Mouse (Mus musculus): Measurements from ENCODE around the gene 1700012B07Rik. TPM values are rescaled to one million over a fixed set of nuclear protein-coding genes. Genes with fewer than 3 reads are reported as not detected.

Gene 1700012B07Rik
- polyA plus RNA-seq, 1 experiment from 2014 or later: not detected

- WGBS: 87% methylated on average over 13 of the region's 13 CpGs
- H3K9ac ChIP-seq: no peak overlapping the region
- no peak overlapping the region for H3K27ac ChIP-seq
- H3K4me1 ChIP-seq (replicated peaks): no peaks in the 10 kb centered on the region
- no peaks in the 10 kb centered on the region for H3K36me3 ChIP-seq
- H3K9me3 ChIP-seq (replicated peaks): no peaks in the 10 kb centered on the region
- no peak overlapping the region for H3K4me2 ChIP-seq
- ATAC-seq (replicated peaks; ENCODE audit: insufficient number of reproducible peaks, insufficient read depth, low FRiP score, low read depth): no peak
- no peak overlapping the region for H3K4me3 ChIP-seq
- H3K27me3 ChIP-seq: no peaks in the 10 kb centered on the region
These were observed 35.3 kb downstream of the 1700012B07Rik start for GRCm38 (mm10) chr11:109792401-109792997.

GRCm38 (mm10) chr11:109791965-109792364 lies 35.9 kb downstream of the 1700012B07Rik start:
- H3K4me2 ChIP-seq: no peak overlapping the region
- 92% methylated on average over 2 of the region's 2 CpGs for WGBS
- no peaks in the 10 kb centered on the region for H3K27me3 ChIP-seq
- no peaks in the 10 kb centered on the region for H3K36me3 ChIP-seq
- no peak for ATAC-seq (replicated peaks; ENCODE audit: insufficient number of reproducible peaks, insufficient read depth, low FRiP score, low read depth)
- H3K4me3 ChIP-seq: no peak overlapping the region
- H3K27ac ChIP-seq: no peak overlapping the region
- H3K9me3 ChIP-seq (replicated peaks): no peaks in the 10 kb centered on the region
- H3K4me1 ChIP-seq (replicated peaks): no peaks in the 10 kb centered on the region
- H3K9ac ChIP-seq: no peak overlapping the region

- Histone ChIP-seq H3K9ac (no peak overlapping the region), H3K9me3 (replicated peaks) (no peaks in the 10 kb centered on the region), H3K36me3 (no peaks in the 10 kb centered on the region), H3K4me2 (no peak overlapping the region), H3K27me3 (no peaks in the 10 kb centered on the region), H3K27ac (no peak overlapping the region), H3K4me3 (no peak overlapping the region), H3K4me1 (replicated peaks) (no peaks in the 10 kb centered on the region)
- 82% methylated on average over 8 of the region's 8 CpGs for WGBS
- ATAC-seq (replicated peaks; ENCODE audit: insufficient number of reproducible peaks, insufficient read depth, low FRiP score, low read depth): no peak
These were observed 37.6 kb downstream of the 1700012B07Rik start for GRCm38 (mm10) chr11:109790221-109790620.

GRCm38 (mm10) chr11:109785392-109785791 lies 42.5 kb downstream of the 1700012B07Rik start:
- no peaks in the 10 kb centered on the region for H3K9me3 ChIP-seq (replicated peaks)
- H3K9ac ChIP-seq: no peak overlapping the region
- no peaks in the 10 kb centered on the region for H3K27me3 ChIP-seq
- no peak overlapping the region for H3K27ac ChIP-seq
- H3K4me1 ChIP-seq (replicated peaks): no peaks in the 10 kb centered on the region
- ATAC-seq (replicated peaks; ENCODE audit: insufficient number of reproducible peaks, insufficient read depth, low FRiP score, low read depth): no peak
- WGBS: 79% methylated on average over 5 of the region's 5 CpGs
- no peak overlapping the region for H3K4me3 ChIP-seq
- no peak overlapping the region for H3K4me2 ChIP-seq
- H3K36me3 ChIP-seq: no peaks in the 10 kb centered on the region

- Histone ChIP-seq H3K4me2 (no peak overlapping the region), H3K4me1 (replicated peaks) (no peaks in the 10 kb centered on the region), H3K9ac (no peak overlapping the region), H3K36me3 (no peaks in the 10 kb centered on the region), H3K4me3 (no peak overlapping the region), H3K27me3 (no peaks in the 10 kb centered on the region), H3K27ac (no peak overlapping the region), H3K9me3 (replicated peaks) (no peaks in the 10 kb centered on the region; the same call in 1 of the 2 replicates)
- 74% methylated on average over 1 of the region's 1 CpGs for WGBS
- ATAC-seq (replicated peaks; ENCODE audit: insufficient number of reproducible peaks, insufficient read depth, low FRiP score, low read depth): no peak
These were observed 56.5 kb downstream of the 1700012B07Rik start for GRCm38 (mm10) chr11:109771381-109771780.

- no peaks in the 10 kb centered on the region for H3K27me3 ChIP-seq
- WGBS: 78% methylated on average over 14 of the region's 14 CpGs
- ATAC-seq (replicated peaks; ENCODE audit: insufficient number of reproducible peaks, insufficient read depth, low FRiP score, low read depth): no peak
- H3K4me1 ChIP-seq (replicated peaks): no peaks in the 10 kb centered on the region
- H3K9me3 ChIP-seq (replicated peaks): no peaks in the 10 kb centered on the region; the same call in 1 of the 2 replicates
- no peak overlapping the region for H3K27ac ChIP-seq
- no peak overlapping the region for H3K4me2 ChIP-seq
- H3K9ac ChIP-seq: no peak overlapping the region
- no peaks in the 10 kb centered on the region for H3K36me3 ChIP-seq
- no peak overlapping the region for H3K4me3 ChIP-seq
These were observed 57.7 kb downstream of the 1700012B07Rik start for GRCm38 (mm10) chr11:109770185-109770584.

- no peak overlapping the region for H3K27ac ChIP-seq
- no peak for ATAC-seq (replicated peaks; ENCODE audit: insufficient number of reproducible peaks, insufficient read depth, low FRiP score, low read depth)
- 66% methylated on average over 5 of the region's 5 CpGs for WGBS
- H3K4me2 ChIP-seq: no peak overlapping the region
- H3K4me3 ChIP-seq: no peak overlapping the region
- no peaks in the 10 kb centered on the region for H3K4me1 ChIP-seq (replicated peaks)
- no peaks in the 10 kb centered on the region for H3K27me3 ChIP-seq
- no peaks in the 10 kb centered on the region for H3K36me3 ChIP-seq
- H3K9ac ChIP-seq: no peak overlapping the region
- H3K9me3 ChIP-seq (replicated peaks): no peaks in the 10 kb centered on the region
These were observed 58.8 kb downstream of the 1700012B07Rik start for GRCm38 (mm10) chr11:109769091-109769490.

- Histone ChIP-seq H3K4me1 (replicated peaks) (no peaks in the 10 kb centered on the region), H3K27me3 (no peaks in the 10 kb centered on the region), H3K27ac (no peak overlapping the region), H3K9me3 (replicated peaks) (no peaks in the 10 kb centered on the region), H3K36me3 (no peaks in the 10 kb centered on the region), H3K4me2 (no peak overlapping the region), H3K4me3 (no peak overlapping the region), H3K9ac (no peak overlapping the region)
- 74% methylated on average over 7 of the region's 7 CpGs for WGBS
- ATAC-seq (replicated peaks; ENCODE audit: insufficient number of reproducible peaks, insufficient read depth, low FRiP score, low read depth): no peak
These were observed 67.8 kb downstream of the 1700012B07Rik start for GRCm38 (mm10) chr11:109760063-109760462.

GRCm38 (mm10) chr11:109758616-109759215 lies 69.1 kb downstream of the 1700012B07Rik start:
- Histone ChIP-seq H3K4me2 (no peak overlapping the region), H3K9ac (no peak overlapping the region), H3K4me1 (replicated peaks) (no peaks in the 10 kb centered on the region), H3K36me3 (no peaks in the 10 kb centered on the region), H3K27ac (no peak overlapping the region), H3K4me3 (no peak overlapping the region), H3K9me3 (replicated peaks) (no peaks in the 10 kb centered on the region), H3K27me3 (no peaks in the 10 kb centered on the region)
- WGBS: 85% methylated on average over 2 of the region's 2 CpGs
- no peak for ATAC-seq (replicated peaks; ENCODE audit: insufficient number of reproducible peaks, insufficient read depth, low FRiP score, low read depth)

- no peak overlapping the region for H3K27ac ChIP-seq
- H3K4me1 ChIP-seq (replicated peaks): no peaks in the 10 kb centered on the region
- H3K9ac ChIP-seq: no peak overlapping the region
- H3K4me3 ChIP-seq: no peak overlapping the region
- no peaks in the 10 kb centered on the region for H3K27me3 ChIP-seq
- no peak for ATAC-seq (replicated peaks; ENCODE audit: insufficient number of reproducible peaks, insufficient read depth, low FRiP score, low read depth)
- H3K9me3 ChIP-seq (replicated peaks): no peaks in the 10 kb centered on the region
- no peak overlapping the region for H3K4me2 ChIP-seq
- 82% methylated on average over 7 of the region's 7 CpGs for WGBS
- no peaks in the 10 kb centered on the region for H3K36me3 ChIP-seq
These were observed 73.7 kb downstream of the 1700012B07Rik start for GRCm38 (mm10) chr11:109754105-109754602.

GRCm38 (mm10) chr11:109751636-109752603 lies 75.9 kb downstream of the 1700012B07Rik start:
- 58% methylated on average over 12 of the region's 12 CpGs for WGBS
- Histone ChIP-seq H3K9ac (no peak overlapping the region), H3K4me3 (no peak overlapping the region), H3K4me1 (replicated peaks) (no peaks in the 10 kb centered on the region), H3K9me3 (replicated peaks) (no peaks in the 10 kb centered on the region), H3K27me3 (no peaks in the 10 kb centered on the region), H3K4me2 (no peak overlapping the region), H3K36me3 (no peaks in the 10 kb centered on the region), H3K27ac (no peak overlapping the region)
- no peak for ATAC-seq (replicated peaks; ENCODE audit: insufficient number of reproducible peaks, insufficient read depth, low FRiP score, low read depth)

All from heart, embryonic 15.5 days (tissue).